Mouse (Mus musculus): ENCODE measurements around the gene Atg16l2. TPM values are rescaled to one million over a fixed set of nuclear protein-coding genes. Genes with fewer than 3 reads are reported as not detected.

The Atg16l2 gene
- total RNA-seq (2023): 100 to 1,000 TPM; 106 to 133 TPM

GRCm38 (mm10) chr7:101301881-101302456 is at the start of gene Atg16l2:
Gene Atg16l2, minus strand, starts transcription at chr7:101302251.

GRCm38 (mm10) chr7:101347767-101348270 is 45.8 kb upstream of the Atg16l2 start, which contains the start of gene Arap1:
Gene Arap1, plus strand, starts transcription at chr7:101348067.

GRCm38 (mm10) chr7:101317014-101317413 is 15.0 kb upstream of the Atg16l2 start, which contains the start of gene Stard10:
Gene Stard10, plus strand, starts transcription at chr7:101317086.

Other genes with a start within 250 kb of the Atg16l2 start
- gene Fchsd2, start 209.4 kb downstream of the Atg16l2 start, total RNA-seq (2023): 100 to 1,000 TPM in 1 of 2 experiments, 10 to 100 TPM in 1; 99.2 to 128 TPM
- gene Stard10, start 14.8 kb upstream of the Atg16l2 start, total RNA-seq (2023): 10 to 100 TPM; 11.4 to 12.6 TPM
- 100 to 1,000 TPM; 126 to 139 TPM for gene Arap1, start 45.8 kb upstream of the Atg16l2 start, total RNA-seq (2023)
- gene Gm45837, start 108.6 kb upstream of the Atg16l2 start, total RNA-seq (2023): 10 to 100 TPM; 12.5 to 28.6 TPM
- gene Pde2a, start 119.4 kb upstream of the Atg16l2 start, total RNA-seq (2023): 100 to 1,000 TPM; 131 to 161 TPM